30 mouse cellular contexts compared by ENCODE assay signal in genomic region chr13:70134544-70134943, GRCm38 (mm10).
"Had no signal": no experiment of that assay in that cellular context is flagged by ENCODE, and none has a peak within 500 bp of the region (broad histone marks: within the 10 kb centered on the region; RNA-seq: fewer than 3 reads in every experiment).

No protein-coding gene starts in this region.

- H3K9ac ChIP-seq: heart, embryonic 12.5 days; heart, embryonic 13.5 days; heart, embryonic 15.5 days; hindbrain, embryonic 12.5 days; hindbrain, embryonic 13.5 days; hindbrain, embryonic 14.5 days; hindbrain, embryonic 15.5 days; intestine, embryonic 15.5 days; kidney, embryonic 15.5 days had no signal

- H3K27ac ChIP-seq: heart, embryonic 13.5 days; heart, embryonic 15.5 days; hindbrain, embryonic 10.5 days; hindbrain, embryonic 12.5 days; hindbrain, embryonic 13.5 days; hindbrain, embryonic 14.5 days; hindbrain, embryonic 15.5 days; hindbrain, postnatal 0 days; intestine, embryonic 15.5 days; kidney, embryonic 15.5 days; kidney, postnatal 0 days; layer of hippocampus, adult 2 months; left cerebral cortex, adult 2 months had no signal

- DNase-seq: heart, postnatal 10 days; heart, postnatal 14 days; heart, postnatal 36 days; heart, postnatal 4 days; kidney, adult 11 months; kidney, adult 18-20 months; kidney, adult 2 months; kidney, adult 8-10 months; kidney, adult 9 months; kidney, postnatal 10 days; kidney, postnatal 14 days; kidney, postnatal 25 days; kidney, postnatal 36 days; kidney, postnatal 4 days; layer of hippocampus, adult 9-11 months; layer of hippocampus, postnatal 36 days had no signal

- H3K36me3 ChIP-seq: heart, embryonic 12.5 days; heart, embryonic 13.5 days; heart, embryonic 15.5 days; hindbrain, embryonic 10.5 days; hindbrain, embryonic 12.5 days; hindbrain, embryonic 13.5 days; hindbrain, embryonic 15.5 days; intestine, embryonic 15.5 days; kidney, embryonic 15.5 days had no signal

- H3K4me3 ChIP-seq: heart, embryonic 12.5 days; heart, embryonic 13.5 days; heart, embryonic 15.5 days; hindbrain, embryonic 10.5 days; hindbrain, embryonic 12.5 days; hindbrain, embryonic 13.5 days; hindbrain, embryonic 15.5 days; intestine, embryonic 15.5 days; kidney, embryonic 15.5 days; layer of hippocampus, adult 2 months; left cerebral cortex, adult 2 months had no signal

- H3K27me3 ChIP-seq: heart, embryonic 12.5 days; heart, embryonic 13.5 days; heart, embryonic 15.5 days; hindbrain, embryonic 12.5 days; hindbrain, embryonic 13.5 days; hindbrain, embryonic 15.5 days; intestine, embryonic 15.5 days; kidney, embryonic 15.5 days had no signal

- H3K9me3 ChIP-seq: heart, embryonic 13.5 days; heart, embryonic 15.5 days; hindbrain, embryonic 10.5 days; hindbrain, embryonic 12.5 days; hindbrain, embryonic 13.5 days; hindbrain, embryonic 15.5 days; intestine, embryonic 15.5 days; kidney, embryonic 15.5 days had no signal

- H3K4me1 ChIP-seq: heart, embryonic 12.5 days; heart, embryonic 13.5 days; heart, embryonic 15.5 days; hindbrain, embryonic 10.5 days; hindbrain, embryonic 12.5 days; hindbrain, embryonic 13.5 days; hindbrain, embryonic 15.5 days; intestine, embryonic 15.5 days; kidney, embryonic 15.5 days had no signal
